Mouse (Mus musculus) spleen, adult 2 months (tissue): ENCODE results near the gene Rogdi.

Experiments used
- CTCF ChIP-seq: fragments of 200-500 bp; IDR thresholded peaks from 2 replicates; pipeline ENCODE4 v1.5.1; 2011; ENCODE audit warnings: mild to moderate bottlenecking, inconsistent platforms; ENCODE audit not compliant: insufficient read depth, insufficient read length, insufficient replicate concordance; ENCODE audit errors: extremely low read depth
- POLR2A ChIP-seq: fragments of 200-500 bp; IDR thresholded peaks from 2 replicates; pipeline ENCODE4 v1.6.1; 2011; ENCODE audit warnings: low read depth, low read length, inconsistent platforms

DNA sequence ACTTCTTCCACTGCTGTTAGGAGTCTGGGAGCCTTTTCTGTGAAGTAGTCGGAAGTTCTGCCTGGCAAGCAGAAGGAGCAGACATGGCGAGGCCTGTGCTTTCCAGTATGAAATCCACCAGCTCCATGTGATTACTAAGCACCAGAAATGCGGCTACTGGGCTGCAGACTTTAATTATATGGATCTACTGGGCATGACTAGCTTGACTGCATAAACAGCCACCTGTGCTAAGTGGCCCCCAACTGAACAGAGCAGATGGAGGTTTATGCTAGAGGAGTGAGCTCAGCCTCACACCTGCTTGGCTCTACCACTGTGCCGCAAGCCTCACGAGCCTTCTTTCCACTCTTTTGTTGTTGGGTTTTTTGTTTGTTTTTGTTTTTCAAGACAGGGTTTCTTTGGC, 38.8 kb downstream of the Rogdi start:
- TF ChIP-seq POLR2A = no peak
- TF ChIP-seq CTCF = no peak
